Comparison of ENCODE assay signal across 2 mouse cellular contexts in genomic region chr2:35498961-35499360, GRCm38 (mm10).
TF ChIP-seq lines count a peak whose summit lies in the region.

No protein-coding gene starts in this region.

TF ChIP-seq in CH12.LX, 34 proteins besides CTCF, POLR2A, EP300 and RAD21:
- TF ChIP-seq MAZ (IDR thresholded peaks at IDR 0.05; ENCODE audit: low read depth, low read length) (no peak), RCOR1 (conservative IDR thresholded peaks at IDR 0.05; ENCODE audit: low read depth, low read length) (no peak), MEF2A (IDR thresholded peaks at IDR 0.05; ENCODE audit: borderline replicate concordance, low read depth, low read length) (0 out of 2 replicates have a peak, but pooled peaks have one; percentile 26), ETS1 (conservative IDR thresholded peaks at IDR 0.05; ENCODE audit: low read depth, low read length) (0 out of 2 replicates have a peak, but pooled peaks have one; percentile 31), BHLHE40 (IDR thresholded peaks at IDR 0.05; ENCODE audit: low read depth, low read length) (peak; percentile 50; the same call in 1 of the 2 replicates), ZNF384 (IDR thresholded peaks at IDR 0.05; ENCODE audit: low read depth, low read length) (peak; percentile 59; the same call in 1 of the 2 replicates), IRF4 (IDR thresholded peaks at IDR 0.05; ENCODE audit: low read depth, low read length) (peak; percentile 82), MAX (IDR thresholded peaks at IDR 0.05; ENCODE audit: low read length) (peak; percentile 29; the same call in 1 of the 2 replicates)
TF ChIP-seq in CH12.LX: peak in this region for 6.

TF ChIP-seq in MEL, 35 proteins besides CTCF, POLR2A, EP300 and RAD21 (continued from another document):
- no peak for TF ChIP-seq GATA1 (IDR thresholded peaks at IDR 0.05; ENCODE audit: low read depth, low read length)
- TF ChIP-seq MAX (IDR thresholded peaks at IDR 0.05; ENCODE audit: low read length): peak; percentile 32; the same call in 1 of the 2 replicates
